Mouse (Mus musculus) hematopoietic stem cell, adult 5-6 weeks (primary cell): ENCODE data around the gene Tex26. TPM values are rescaled to one million over a fixed set of nuclear protein-coding genes. Genes with fewer than 3 reads are reported as not detected.

Source experiments
- ATAC-seq, 2 experiments: fragments of 125-278 bp in 1 of 2; replicated peaks in 1 of 2; 2 replicates each; pipeline ENCODE4 v1.8.0; 2016 to 2017; ENCODE audit warnings: inconsistent platforms in 2 of 2, mild to moderate bottlenecking in 2 of 2, moderate number of reproducible peaks in 2 of 2, low read depth in 1 of 2, moderate TSS enrichment in 1 of 2; ENCODE audit not compliant: low FRiP score in 2 of 2, poor library complexity in 2 of 2, severe bottlenecking in 2 of 2, insufficient read depth in 1 of 2, low TSS enrichment in 1 of 2
- total RNA-seq: library from RNA; stranded (forward); fragments of 172-1452, 232-1000 nt; gene quantifications from 2 replicates; pipeline ENCODE4 v1.2.3, GENCODE M21; 2017

Gene Tex26
- total RNA-seq, 1 experiment from 2014 or later = not detected

GRCm38 (mm10) chr5:149465305-149465704 is 25.8 kb downstream of the Tex26 start:
- no peak for ATAC-seq

DNA sequence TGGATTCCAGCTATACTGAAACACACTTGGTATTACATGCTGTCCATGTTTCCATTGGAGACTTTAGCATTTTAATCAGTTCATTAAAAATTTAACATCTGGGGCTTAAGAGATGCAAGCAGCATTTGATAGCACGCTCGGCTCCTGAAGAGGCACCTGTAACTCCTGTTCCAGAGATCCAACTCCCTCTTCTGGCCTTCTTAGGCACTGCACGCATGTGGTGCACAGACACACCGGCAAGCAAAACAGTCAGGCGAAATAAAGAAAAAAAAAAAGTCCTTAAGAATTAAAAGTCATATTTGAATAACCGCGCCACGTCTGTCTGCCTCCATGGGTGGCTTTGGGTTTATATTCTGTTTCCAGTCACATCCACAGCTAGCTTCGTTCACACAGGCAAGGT is 34.7 kb downstream of the Tex26 start:
- no peak for ATAC-seq

DNA sequence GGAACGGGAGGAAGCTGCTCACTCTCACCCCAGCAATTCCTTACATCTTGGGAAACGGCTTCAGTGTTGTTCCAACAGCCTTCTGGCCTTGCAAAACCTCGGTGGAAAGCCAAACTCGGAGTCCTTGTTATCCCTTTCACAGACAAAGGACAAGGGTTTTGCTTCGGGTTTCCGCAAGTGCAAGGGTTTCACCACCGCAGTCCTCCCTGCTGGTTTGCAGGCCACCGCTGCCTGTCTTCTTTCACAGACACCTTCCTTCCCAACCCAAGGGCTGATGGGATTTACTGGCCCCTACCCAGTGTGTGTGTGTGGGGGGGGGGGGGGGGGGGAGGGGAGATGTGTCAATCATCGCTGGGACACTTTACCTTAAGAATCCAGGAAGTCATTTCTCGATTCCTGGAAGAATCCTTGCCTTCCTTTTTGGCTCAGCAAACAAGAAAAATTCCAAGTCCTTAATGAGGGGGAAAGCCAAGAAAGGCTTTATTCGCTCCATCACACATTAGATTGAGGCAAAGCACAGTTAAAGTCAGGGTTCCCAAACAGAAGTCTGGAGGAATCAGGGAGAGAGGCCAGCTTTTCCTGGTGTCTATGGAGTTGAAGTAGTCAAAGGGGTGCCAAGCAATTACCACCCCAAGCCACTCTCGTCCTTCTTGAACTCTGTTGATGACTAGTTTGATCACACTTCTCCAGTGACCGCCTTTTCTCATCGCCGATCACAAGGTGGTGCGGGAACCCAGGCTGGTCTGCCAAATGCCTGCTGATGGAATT is 35.4 kb downstream of the Tex26 start:
- no peak for ATAC-seq

DNA sequence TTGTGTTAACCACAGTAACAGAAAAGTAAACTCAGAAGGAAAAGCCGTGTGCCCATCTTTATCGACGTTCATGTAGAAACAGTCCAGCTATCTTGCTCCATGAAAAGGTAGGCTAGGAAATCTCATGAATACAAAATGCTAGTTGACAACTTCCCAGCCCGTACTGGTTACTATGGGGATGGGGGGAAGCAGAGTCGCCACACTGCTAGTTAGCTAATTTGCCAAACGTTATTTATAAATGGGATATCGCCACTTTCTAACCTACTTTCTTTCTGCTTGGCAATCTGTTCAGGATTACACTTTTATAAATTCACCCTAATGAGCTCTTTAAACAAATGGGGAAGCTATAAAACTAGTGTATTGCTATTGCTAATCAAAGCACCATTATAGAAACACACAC is 42.5 kb downstream of the Tex26 start:
- no peak for ATAC-seq

DNA sequence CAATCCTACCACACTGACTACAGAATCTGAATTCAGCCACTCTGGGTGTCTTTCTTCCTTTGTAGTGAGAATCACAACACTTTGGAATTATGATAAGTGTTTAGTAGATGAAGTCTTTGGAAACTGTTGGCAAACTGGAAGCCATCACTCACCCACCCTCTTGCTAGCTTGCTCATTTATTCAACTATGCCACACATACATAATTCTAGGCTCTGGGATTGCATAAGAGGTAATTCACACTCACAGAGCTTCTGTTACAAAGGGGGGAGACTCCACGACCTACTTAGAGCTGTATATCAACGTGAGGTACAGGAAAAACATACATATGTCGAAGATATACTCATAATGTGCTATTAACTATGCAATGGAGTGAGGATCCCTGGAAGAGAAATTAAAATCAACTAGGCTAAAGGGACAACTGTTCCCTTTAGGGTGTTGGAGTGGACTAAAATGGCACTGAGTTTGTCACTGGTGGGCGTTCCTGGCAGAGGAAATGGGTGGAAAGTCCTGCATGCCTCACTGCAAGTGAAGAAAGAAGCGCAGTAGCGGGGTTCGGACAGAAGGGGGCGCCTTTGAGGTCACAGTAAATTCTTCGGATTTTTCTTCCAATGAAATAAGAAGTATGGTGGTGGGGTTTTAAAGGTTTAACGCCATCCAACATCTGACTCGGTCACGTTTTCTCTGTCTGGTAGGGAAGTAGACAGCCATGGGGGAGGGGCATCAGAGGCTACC is 44.0 kb downstream of the Tex26 start:
- ATAC-seq = no peak

DNA sequence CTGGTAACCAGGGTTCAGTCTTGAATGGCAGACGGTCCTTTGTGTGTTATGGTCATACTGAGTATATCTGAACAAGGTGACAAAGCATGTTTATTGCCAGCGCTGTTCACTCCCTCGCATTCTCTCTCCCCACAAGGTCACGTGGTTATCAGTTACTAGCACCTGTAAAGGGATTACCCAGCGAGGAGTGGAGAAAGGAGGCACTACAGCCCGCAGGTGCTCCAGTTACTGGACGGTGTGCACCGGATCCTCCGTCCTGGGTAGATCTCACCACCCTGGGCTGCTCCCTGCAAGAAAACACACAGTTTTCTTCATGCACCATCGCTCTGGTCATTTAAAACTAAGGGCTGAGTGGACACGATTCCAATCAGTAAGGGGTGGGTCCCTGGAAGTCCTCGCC is 44.8 kb downstream of the Tex26 start:
- ATAC-seq = no peak

GRCm38 (mm10) chr5:149485447-149485846 is 46.0 kb downstream of the Tex26 start:
- no peak for ATAC-seq

DNA sequence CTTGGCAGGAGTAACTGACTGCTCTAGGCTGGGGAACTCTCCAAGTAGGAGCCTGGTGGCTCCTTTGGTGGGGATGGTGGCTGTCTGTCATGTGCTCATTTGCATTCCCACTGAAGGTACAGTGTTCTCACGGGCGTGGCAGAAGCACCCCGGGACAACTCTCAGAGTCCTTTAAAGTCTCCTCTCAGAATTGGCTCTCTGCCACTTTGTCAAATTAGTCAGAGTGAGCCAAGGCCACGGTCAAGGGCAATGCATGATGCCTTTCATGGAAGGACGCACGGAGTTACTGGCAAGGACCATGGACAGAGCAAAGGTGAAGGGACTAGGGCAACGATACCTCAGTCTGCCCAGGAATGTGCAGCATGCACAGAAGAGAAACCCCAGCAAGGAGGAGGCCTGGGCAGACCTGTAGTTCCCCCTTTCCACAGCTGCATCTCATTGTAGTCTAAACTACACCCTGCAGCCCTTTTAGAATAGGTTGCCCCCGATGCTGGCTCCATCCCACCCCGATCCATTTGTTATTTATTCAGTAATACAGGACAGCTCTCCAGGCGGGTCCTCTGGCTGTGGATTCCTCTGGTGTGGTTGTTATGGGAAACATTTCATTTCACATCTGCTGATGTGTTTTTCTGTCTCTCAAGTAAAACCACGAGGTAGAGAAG is 49.0 kb downstream of the Tex26 start:
- no peak; a peak in 1 of 4 replicates for ATAC-seq

- ATAC-seq = no peak
Observed at GRCm38 (mm10) chr5:149489136-149489535, 49.7 kb downstream of the Tex26 start.

DNA sequence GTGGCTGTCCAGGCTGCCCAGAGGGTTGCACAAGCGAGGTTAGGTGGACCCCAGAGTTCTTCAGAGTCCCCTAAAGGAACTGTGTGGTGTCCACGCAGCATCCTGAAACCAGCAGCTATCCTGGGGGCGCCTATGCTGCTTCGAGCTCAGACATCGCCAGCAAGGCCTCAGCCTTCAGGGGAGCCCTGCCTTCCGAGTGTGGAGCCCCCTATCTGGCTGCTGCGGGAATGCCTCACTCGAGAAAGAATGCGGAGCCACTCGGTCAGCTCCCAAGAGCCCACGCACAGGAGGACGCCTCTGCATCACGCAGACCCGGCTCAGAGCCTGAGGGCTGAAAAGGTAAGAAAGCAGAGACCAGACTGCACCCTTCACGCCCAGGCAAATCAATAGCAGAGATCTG is 50.8 kb downstream of the Tex26 start:
- ATAC-seq = no peak

DNA sequence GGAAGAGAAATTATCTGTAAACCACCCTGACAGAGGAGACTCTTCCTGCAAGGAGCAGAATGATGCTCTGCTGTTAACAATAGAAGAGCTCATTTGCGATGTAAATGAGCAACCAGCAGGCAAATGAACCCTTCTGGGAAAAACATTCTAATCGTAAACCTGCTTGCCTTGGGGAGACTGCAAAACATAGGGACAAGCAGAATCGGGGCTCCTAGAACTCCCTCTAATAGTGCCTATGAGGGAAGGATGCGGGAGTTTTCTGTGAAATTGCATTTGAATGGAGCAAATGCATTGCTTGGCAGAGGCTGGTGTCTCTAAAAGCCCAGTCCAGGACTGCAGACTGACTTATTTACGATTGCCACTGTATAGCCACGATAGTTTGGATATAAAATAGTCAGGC is 56.2 kb downstream of the Tex26 start:
- no peak for ATAC-seq

GRCm38 (mm10) chr5:149496401-149497066 is 57.1 kb downstream of the Tex26 start:
- ATAC-seq = no peak

DNA sequence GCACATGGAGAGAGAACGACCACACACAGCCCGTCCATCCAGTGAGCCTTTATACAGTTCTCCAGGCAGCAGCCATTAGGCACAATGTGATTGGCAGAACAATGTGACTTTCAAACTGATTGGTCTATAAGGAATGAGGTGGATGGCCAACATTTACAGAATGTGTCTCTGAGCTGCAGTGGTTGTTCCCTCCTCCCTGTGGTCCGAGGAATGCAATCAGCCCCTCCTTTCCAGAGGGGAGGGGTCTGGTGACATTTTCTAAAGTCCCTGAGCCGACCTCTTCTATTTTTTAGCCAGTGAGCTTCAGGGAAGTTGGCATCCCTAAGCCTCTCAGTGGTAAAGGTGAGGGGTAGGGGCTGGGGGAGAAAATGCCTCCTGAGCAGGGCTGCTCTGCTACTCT is 60.5 kb downstream of the Tex26 start:
- ATAC-seq = no peak

DNA sequence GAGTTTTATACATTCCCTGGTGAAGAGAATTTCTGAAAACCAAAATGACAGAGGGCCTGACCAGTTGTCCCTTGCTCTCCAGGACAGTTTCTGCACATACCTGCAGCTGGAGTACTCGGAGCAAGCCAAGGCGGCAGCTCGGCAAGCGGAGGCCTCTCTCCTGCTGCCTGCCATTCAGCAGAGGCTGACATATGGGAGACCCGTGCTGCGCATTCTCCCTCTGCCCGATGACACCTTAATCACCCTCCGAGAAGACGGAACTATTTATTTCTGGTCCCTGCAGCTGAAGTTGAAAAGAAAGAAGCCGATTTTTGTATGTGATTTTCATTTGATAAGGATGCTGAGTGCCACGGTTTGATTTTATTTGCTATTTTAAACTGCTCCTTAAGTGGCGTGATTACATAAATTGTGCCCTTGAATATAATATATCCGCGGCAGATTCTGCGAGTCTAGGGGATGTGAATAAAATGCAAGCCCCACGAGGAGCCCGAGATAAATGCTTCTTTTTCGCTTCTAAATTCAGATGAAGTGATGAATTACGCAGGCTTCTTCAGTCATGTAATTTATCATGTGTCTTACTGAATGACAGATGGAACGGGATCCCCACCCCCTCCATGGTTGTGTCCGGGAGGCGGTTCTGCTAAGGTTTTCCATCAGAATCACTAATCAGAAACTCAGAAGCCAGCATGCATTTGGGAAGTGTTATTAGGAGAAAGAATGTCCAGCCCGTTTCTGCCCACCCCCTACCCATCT is 64.1 kb downstream of the Tex26 start:
- no peak for ATAC-seq

DNA sequence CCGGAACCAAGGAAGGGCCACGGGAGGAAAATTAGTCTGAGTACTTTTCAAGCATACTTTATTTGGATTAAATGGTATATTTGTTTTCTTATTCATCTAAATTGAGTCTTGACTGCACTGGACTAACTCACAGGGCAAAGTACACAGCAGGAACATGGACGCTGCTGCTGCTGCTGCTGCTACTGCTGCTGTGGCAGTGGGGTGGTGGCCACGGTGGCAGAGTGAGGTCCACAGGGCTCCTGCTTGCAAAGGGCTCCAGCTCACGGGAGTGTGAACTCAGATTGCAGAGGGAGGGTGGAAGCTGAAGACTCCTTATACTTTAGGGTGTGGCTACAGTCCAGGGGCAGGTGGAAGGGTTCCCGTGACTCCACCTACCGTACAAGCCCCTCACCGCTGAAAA is 65.5 kb downstream of the Tex26 start:
- ATAC-seq = no peak

GRCm38 (mm10) chr5:149506033-149506432 is 66.6 kb downstream of the Tex26 start:
- no peak for ATAC-seq
